Mouse (Mus musculus) fibroblast of lung, adult 2 months (primary cell): Measurements from ENCODE around the gene Lhfpl2.
A peak's percentile ranks its signal among the peaks of the same experiment; 100 is the strongest.

Experiments used
- DNase-seq: peaks from one replicate; pipeline ENCODE4 v3.0.0-alpha.2; 2011; ENCODE audit warnings: low read depth

Gene Lhfpl2

GRCm38 (mm10) chr13:94174577-94175279, 117.1 kb downstream of the Lhfpl2 start:
- no peak for DNase-seq

GRCm38 (mm10) chr13:94175379-94176050, 117.9 kb downstream of the Lhfpl2 start:
- DNase-seq, result no peak

DNA sequence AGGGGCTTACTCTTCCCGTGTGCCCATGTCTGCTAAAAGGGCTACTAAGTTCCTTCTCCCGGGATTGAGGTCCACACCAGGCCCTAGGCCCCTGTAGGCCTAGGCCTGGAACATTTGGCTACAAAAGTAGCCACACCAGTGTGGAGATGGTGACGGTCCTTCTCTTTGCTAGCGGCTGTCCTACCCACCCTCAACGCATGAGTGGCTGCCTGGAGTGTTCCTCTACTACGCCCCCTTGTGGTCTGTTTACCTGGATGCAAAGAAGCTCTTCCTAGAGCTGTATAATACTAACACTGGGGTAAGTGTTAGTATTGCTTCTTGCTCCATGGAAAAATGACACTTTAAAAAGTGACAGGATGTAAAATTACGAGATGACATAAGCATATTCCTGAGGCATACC, 119.6 kb downstream of the Lhfpl2 start:
- DNase-seq, result no peak

DNA sequence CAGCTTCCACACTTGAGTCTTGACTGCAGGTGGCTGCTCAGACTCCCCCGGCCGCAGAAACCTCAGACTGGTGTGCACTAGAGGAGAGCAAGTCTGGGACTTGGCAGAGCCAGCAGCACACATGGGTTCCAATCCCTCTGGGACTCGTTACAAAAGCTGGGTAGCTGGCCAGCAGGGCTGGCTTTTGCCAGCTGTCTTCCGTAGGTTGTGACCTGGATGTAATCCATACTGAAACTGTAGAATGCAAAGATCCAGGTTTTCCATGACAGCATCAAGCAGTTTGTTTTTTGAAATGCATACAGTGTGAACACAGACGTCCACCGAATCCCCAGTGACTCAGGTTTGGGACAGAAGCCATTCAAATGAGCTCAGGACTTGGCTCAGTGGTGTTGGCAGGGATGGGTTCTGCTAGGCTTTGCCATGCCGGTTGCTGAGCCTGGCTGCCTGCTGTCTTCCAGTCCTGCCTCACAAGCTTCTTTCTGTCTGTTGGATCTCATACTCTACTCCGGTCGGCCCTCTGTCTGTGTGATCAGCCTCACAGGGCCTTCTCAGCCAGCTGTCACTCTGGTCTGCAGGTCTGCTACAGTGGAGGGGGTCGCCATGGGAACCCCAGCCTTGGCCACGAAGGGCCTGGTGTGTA, 120.9 kb downstream of the Lhfpl2 start:
- peak; percentile 91 for DNase-seq

GRCm38 (mm10) chr13:94180477-94181420, 123.2 kb downstream of the Lhfpl2 start:
- no peak for DNase-seq

DNA sequence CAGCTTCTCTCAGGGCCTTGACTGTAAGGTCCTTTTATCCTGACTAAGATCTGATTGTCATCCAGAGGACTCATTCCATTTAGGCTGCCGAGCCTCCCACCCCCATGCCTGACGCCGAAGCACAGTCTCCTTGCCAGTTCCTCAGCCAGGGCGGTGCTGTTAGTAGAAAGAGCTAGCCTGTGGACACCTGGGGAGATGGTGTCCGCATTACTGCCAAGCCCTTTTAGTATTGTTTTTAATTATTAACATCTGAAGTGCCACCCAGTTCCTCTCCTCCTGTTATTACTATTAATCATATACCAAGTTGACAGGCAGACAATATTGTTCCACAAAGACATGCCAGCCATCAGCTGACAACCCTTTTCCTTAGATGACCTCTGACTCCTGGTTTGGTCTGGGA, 124.4 kb downstream of the Lhfpl2 start:
- no peak for DNase-seq

- DNase-seq, result no peak
These were observed 125.9 kb downstream of the Lhfpl2 start for GRCm38 (mm10) chr13:94183372-94184021.

DNA sequence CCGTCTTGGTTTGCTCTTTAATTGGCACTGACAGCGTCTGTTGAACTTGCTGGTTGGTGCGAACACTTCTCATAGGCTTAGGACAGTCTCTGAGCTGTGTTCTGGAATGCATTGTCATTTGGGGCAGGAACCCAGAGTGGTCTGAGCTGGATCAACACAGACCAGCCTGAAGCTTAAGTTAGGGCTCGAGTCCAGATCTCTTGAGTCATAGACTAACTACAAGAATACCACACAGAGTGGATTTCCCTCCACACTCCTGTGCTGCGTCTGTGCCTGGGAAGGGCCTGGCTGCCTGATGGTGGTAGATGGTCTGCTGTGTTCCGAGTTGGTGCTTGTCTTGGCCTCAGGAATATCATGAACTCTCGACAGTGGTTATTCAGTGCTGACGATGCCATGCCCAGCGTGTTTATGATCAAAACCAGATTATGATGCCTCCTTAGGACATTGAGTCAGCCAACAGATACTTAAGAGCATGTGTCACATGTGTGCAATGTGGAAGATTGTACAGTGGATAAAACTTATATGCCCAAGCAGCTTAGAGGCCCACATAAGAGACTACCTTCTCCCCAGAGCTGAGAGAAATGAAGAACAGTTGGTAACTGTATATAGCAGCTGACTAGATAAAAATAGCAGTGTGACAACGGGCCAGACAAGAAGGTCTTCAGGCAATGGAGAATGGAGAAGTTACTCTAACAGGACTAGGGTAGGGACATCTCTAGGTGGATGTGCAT, 127.3 kb downstream of the Lhfpl2 start:
- peak; percentile 79 for DNase-seq

DNA sequence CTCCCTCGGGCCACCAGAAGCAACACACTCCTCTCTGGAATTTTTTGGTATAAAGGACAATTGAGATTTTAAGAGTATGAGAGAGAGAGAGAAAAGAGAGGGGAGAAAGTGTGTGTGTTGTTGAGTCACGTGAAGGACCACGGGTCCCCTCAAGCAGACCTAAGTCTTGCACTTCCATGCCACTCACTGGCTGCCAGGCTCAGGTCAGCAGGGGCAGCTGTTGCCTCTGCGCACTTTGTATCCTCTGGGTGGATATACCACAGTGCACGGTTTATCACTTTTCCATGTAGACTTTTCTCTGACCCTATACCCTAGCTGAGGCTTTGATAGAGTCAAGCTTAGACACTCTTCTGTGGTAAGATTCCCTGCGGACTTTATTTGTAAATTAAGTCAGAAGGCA, 128.0 kb downstream of the Lhfpl2 start:
- DNase-seq, result no peak

DNA sequence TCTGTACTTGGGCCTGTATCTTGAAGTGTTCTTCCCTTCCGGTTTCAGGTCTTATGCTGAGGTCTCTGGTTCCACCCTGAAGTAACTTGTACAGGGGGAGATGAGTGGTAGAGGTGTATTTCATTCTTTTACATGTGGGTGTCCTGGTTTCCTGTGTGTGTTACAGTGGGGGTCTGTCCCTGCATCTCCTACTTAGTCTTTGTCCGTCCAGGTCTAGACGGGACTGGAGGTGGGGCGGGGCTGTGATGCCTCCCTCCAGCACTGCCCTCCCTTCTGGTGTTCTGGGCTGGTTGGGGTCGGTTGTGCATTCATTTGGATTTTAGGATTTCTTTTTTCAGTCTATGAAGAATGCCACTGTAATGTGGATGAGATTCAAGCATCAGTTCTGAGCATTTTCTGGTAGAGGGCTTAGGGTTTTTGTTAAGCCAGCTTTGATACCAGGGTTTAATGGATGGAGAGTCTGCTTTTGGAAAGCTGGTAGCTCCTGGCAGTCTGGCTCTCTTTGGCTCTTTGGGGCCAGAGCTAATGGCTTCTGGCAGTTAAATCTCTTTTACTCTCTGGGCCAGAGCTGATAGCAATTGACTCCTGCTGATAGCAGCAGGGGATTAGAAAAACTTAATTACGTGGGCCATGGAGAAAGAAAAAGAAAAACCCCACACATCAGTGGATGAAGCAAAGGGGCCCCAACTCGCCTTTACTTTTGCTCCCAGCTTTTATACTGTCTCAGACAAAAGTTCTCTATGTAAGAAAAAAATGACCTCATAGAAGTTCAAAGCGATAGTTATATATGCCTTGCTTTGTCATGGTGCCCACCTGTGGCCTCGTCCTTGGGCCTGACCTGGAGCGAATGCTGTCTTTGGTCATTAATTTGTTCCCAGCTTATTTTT, 130.8 kb downstream of the Lhfpl2 start:
- DNase-seq, result no peak

DNA sequence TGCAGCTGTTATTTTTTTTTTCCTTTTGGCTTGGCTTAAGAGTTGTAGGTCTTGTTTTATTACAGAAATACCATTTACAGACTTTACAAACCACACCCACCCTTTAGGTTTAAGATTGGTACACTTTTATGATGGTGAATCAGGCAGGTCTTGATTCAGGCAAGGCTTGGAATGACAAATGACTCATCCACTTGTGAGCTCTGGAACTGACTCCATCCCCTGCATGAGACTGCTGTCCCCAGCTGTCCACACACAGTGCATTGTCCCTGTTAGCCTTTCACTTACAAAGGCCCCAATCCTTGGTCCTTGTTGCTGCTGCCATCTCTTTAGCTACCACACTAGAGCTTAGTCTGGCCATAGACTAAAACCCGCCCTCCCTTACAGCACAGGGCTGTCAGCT, 132.8 kb downstream of the Lhfpl2 start:
- no peak for DNase-seq

- no peak for DNase-seq
These were observed 135.6 kb downstream of the Lhfpl2 start for GRCm38 (mm10) chr13:94193227-94193626.

DNA sequence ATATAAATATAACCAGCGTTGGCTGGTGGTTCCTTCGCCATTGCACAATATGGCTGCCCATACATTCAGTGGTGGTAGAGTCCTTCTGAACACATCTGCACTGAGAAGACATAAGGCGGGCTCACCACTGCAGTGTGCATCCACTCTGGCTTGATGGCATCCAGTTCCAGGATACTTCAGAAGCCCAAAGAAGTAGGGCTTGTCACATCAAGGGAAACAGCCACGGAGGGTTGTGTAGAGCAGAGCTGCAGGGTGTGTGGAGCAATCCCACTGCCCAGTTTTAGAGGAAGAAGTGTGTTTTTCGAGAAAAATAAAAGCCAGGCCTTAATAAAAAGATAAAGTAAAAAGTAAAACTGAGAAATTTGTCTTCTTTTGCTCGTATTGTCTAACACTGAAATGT, 141.0 kb downstream of the Lhfpl2 start:
- no peak for DNase-seq

DNA sequence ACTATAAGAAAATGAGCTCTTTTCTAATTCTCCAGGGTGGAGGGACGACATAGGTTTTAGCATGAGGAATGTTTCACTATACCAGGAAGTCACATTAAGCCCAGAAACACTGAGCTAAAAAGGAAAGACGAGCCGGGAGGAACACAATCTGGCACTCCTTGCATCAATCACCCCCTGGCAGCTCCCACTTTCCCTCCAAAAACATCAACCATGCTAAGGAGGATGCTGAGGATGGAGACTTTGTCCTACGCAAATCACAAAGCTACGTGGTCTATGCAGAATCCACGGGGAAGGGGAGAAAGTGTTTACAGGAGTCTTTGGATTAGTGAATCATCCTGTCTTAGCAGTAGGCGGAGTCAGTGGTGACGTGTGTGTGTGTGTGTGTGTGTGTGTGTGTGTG, 142.2 kb downstream of the Lhfpl2 start:
- DNase-seq, result no peak

DNA sequence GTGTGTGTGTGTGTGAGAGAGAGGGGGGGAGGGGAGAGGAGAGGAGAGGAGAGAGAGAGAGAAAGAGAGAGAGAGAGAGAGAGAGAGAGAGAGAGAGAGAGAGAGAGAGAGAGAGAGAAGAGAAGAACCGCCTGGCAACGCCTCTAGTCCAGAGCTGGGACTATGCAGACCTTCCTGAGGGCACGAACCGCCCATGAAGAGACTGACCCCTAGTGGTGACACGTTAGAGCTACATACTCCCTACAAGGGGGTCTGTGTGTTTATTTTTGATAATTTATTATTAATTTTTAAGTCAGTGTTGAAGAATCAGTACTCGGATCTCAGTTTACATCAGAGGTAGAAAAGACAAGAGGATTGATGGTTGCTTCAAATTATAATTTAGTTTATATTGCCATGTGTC, 147.6 kb downstream of the Lhfpl2 start:
- DNase-seq, result no peak

DNA sequence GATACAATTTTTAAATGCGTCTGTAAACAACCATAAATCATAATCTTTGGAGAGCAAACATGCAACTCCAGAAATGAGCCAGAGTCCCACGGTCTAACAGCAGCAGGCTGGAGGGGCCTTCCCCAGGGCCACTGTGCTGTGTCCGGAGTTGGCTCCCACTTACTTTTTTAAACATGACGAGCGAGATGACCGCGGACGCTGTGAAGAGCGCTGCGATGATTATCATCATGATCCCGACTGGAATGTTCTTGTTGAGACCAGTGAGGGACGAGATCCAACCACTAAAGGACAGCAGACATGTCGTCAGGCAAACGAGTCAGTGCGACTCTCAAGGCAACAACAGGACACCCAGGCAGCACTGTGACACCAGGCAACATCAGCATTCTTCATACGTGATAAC, 150.4 kb downstream of the Lhfpl2 start:
- DNase-seq, result no peak

GRCm38 (mm10) chr13:94208892-94209291, 151.3 kb downstream of the Lhfpl2 start:
- no peak for DNase-seq

GRCm38 (mm10) chr13:94211236-94212119, 153.9 kb downstream of the Lhfpl2 start:
- no peak for DNase-seq

GRCm38 (mm10) chr13:94212179-94212578, 154.6 kb downstream of the Lhfpl2 start:
- DNase-seq, result no peak
